Mouse (Mus musculus) NIH3T3 (cell line): ENCODE measurements around the gene Myo1d.
"Not testable (repeated sequence)": the region's sequence is repeated elsewhere in the genome, so short reads cannot be mapped to it uniquely, and the experiment has no call there.

Source experiments
- DNase-seq: peaks from one replicate; pipeline ENCODE4 v3.0.0-alpha.2; 2012; ENCODE audit warnings: low read depth

Gene Myo1d

GRCm38 (mm10) chr11:80481409-80482050 is 298.3 kb downstream of the Myo1d start:
- DNase-seq = no peak

DNA sequence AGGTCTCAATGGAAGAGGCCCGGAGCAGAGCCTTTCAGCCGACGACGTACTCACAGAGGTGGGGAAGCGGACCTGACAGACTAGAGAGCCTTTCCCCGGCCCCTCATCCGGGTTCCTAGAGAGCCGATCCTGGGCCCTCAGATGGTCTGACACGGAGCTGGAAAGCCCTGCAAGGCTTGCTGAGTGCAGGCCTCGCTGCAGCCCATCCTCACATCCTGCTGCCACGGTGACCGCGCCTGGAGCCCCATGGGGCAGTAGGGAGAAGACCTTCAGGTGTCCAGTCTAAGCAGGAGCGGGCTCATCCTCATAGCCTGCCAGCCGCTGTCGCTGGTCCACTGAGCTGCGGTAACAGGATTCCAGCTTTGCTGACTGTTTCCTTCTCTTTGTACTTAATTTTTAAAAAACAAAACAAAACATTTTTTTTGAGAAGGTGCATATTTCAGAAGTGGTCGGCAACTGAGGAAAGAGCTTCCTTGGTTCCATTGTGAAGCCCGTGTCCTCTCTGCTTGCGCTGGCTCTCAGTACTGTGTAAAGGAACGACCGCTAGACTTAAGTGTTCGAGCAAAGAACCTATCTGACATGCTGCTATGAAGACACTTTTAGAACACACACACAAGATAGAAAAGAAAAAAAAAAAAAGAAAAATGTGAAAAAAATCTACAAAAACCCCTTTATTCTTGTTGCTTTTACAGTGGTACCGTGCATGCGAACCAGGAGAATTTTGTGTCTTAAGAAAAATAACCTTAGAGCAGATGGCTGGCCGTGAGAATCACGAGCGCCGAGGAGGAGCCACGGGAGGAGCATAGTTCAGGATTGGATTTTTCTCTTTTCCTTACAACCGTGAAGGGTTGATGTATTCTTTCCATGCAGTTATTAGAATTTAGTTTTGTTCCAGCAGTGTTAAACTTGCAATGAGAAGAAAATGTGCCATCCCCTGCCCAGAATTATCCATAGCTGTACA is 299.6 kb downstream of the Myo1d start:
- no peak for DNase-seq

DNA sequence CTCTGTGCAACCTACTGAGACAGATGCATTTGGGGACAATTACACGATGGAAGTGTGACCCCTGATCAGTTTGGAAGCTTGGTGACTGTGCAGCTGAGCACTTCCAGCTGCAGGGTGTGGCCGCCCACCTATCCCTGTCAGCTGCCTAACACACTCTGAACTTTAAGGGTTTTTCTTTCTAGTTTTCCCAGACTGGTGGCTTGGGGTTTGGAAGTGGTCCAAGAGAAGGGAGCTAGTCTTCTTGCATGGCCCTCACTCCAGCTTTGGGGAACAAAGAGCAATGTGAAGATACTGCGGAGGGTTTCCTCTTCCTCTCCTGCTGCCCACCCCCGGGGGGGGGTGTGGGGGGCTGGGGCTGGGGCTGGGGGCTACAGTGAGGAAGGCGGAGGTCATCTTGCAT is 300.4 kb downstream of the Myo1d start:
- peak; percentile 53 for DNase-seq

DNA sequence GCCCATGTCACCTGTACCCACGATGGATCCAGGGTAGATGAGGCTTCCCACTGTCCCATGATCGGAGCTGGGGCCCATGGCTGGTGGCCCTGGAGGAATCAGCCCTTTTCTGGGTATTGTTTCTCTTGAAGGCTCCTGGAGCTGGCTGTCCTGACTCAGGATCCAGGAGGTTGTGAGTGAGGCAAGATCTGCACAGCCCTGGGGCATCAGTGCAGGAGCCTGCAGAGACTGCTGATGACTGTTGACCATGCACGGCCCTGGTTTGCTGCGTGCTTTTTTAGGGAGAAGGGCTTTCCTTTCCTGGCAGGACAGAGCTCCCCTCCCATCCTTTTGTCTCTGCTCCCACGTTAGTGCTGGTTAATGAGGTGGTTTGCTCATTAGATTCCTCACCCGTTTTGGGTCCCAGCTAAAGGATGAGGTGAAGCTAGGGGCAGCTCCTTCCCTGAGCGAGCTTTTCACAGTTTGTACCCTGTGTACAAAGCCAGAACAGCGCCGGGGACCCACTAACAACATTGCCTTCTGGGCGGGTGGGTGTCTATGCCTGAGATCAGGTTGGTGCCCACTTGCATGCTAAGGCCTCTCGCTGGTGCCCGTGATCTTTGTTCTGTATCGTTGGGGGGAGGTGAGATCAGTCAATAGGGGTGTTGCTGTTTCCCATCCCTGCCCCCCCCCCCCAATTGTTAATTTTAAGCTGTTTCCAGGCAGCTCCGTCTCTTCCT is 301.0 kb downstream of the Myo1d start:
- no peak for DNase-seq

- no peak for DNase-seq
These were observed 302.3 kb downstream of the Myo1d start for GRCm38 (mm10) chr11:80477341-80478199.

DNA sequence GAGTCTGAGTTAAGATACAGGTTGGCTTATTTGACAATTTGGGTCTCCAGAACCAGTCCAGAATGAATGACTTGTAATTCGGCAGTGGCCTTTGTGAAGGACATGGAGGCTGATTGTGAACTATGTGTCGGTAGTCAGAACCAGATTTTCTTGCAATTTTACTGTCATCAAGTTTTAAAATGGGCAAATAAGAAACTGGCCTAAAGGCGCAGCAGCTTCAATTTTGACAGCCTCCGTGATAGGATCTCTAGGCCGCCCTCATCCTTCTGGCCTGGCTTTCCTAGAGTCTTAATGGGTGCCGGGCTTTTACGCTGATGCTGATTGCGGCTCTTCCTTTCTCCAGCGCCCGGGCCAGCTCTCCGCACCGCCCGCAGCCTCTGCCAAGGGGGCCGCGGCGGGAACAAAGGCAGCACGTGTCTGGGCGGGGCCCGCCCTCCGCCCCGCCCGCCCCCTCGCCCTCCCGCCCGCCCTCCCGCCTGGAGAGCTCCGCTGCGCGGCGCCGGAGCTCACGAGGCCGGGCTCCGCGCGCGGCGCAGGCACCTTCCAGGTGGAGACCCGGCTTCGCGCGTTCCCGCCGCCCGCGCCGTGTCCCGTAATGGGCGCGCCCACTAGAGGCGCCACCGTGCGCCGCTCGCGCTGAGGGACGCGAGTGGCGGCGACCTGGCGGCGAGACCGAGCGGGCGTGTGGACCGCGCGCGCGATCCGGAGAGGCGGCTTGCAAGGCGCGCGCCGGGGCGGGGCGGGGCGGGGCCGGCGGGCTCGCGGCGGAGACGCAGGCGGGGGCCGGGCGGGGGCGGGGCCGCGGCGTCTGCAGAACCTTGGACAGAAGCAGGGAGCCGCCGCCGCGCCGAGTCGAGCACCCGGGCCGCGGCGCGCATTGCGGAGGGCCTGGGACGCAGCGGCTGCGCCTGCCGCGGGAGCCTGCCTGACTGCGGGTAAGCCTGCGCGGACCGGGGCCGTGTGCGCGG is 303.3 kb downstream of the Myo1d start, which contains the start of gene Cdk5r1:
TSS of gene Cdk5r1 (plus strand) at position 802 of the 968 bp plus-strand sequence.
- DNase-seq = peak; percentile 95

- no peak for DNase-seq
These were observed 304.3 kb downstream of the Myo1d start for GRCm38 (mm10) chr11:80475544-80475943.

DNA sequence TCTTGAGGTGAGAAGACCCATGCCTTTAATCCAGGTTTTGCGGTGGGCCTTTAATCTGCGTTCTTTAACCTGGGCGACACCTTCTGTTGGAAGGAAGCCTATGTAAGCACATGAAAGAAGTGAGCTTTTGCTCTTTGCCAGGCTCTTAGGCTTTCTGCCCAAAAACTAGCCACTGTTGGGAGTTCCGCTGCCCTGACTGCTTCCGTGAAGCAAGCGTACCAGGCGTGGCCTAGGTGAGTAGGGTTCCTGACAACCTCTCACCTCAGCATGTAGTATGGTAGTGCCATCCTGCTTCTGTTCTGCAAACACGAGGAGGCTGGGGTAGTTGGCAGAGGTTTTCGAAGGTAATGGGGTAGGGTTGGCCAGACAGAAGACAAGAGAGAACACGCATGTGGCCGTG is 305.0 kb downstream of the Myo1d start:
- no peak for DNase-seq

GRCm38 (mm10) chr11:80474175-80474691 is 305.6 kb downstream of the Myo1d start:
- DNase-seq = no peak

- DNase-seq = no peak
These were observed 307.8 kb downstream of the Myo1d start for GRCm38 (mm10) chr11:80471836-80472605.

GRCm38 (mm10) chr11:80463605-80464130 is 316.2 kb downstream of the Myo1d start:
- DNase-seq = not testable (repeated sequence)

DNA sequence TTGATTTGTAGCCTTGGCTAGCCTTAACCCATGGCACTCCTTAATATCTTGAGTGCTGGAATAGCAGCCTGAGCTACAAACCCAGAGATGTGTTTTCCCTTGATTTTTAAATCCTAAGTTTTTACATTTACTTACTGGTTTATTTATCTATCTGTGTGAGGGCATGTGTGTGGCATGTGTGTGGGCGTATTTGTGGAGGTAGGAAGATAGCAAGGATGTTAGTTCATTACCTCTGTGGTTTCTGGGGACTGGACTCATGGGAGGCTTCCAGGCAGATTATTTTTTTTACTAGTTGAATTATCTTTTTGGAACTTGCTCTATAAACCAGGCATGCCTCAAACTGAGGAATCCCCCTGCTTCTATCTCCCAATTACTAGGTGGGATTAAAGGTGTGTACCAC is 326.6 kb downstream of the Myo1d start:
- no peak for DNase-seq

- DNase-seq = no peak
These were observed 327.6 kb downstream of the Myo1d start for GRCm38 (mm10) chr11:80452242-80452641.

- DNase-seq = peak; percentile 46
These were observed 330.0 kb downstream of the Myo1d start for GRCm38 (mm10) chr11:80449859-80450258.

DNA sequence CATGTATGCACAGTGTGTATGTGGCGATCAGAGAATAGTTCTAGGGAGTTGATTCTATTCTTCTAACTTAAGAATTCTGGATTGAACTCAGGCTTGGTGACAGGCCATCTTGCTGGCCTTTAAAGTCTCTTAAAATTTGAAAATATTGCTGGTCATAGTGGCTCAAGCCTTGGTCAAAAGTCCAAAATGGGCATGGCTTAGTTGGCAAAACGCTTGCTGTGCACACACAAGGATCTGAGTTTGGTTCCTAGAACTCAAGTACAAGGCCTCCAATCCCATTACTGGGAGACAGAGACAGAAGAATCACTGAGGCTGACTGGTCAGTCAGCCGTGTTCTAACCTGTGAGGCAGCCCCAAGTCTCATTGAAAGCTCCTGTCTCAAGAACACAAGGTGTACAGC is 332.9 kb downstream of the Myo1d start:
- no peak for DNase-seq
